Mouse (Mus musculus) small intestine, adult 2 months (tissue): ENCODE measurements around the gene Rpl32. TPM values are rescaled to one million over a fixed set of nuclear protein-coding genes. Genes with fewer than 3 reads are reported as not detected.

Experiments
- H3K27ac ChIP-seq: fragments of 200-500 bp; 2 replicates; pipeline ENCODE4 v1.5.1; 2012; ENCODE audit warnings: low read depth, low read length, control low read depth, inconsistent platforms; ENCODE audit not compliant: insufficient read depth
- H3K27me3 ChIP-seq: fragments of 200-500 bp; 2 replicates; pipeline ENCODE4 v1.6.1; 2012; ENCODE audit warnings: mild to moderate bottlenecking, moderate library complexity, low read length, inconsistent platforms; ENCODE audit not compliant: control insufficient read depth, insufficient read depth
- H3K36me3 ChIP-seq: fragments of 200-500 bp; 2 replicates; pipeline ENCODE4 v1.6.1; 2012; ENCODE audit warnings: mild to moderate bottlenecking, low read length, control low read depth, inconsistent platforms; ENCODE audit not compliant: control insufficient read depth, insufficient read depth
- H3K4me1 ChIP-seq: fragments of 200-500 bp; 2 replicates; pipeline ENCODE4 v1.6.1; 2012; ENCODE audit warnings: low read length, inconsistent platforms, mixed read lengths; ENCODE audit not compliant: control insufficient read depth, insufficient read depth, insufficient read length
- H3K4me3 ChIP-seq: fragments of 200-500 bp; 2 replicates; pipeline ENCODE4 v1.5.1; 2012; ENCODE audit warnings: low read depth, mild to moderate bottlenecking, control low read depth, inconsistent platforms, low read length, moderate library complexity
- CTCF ChIP-seq: fragments of 200-500 bp; IDR thresholded peaks from 2 replicates; pipeline ENCODE4 v1.5.1; 2012; ENCODE audit warnings: low read depth, mild to moderate bottlenecking, control low read depth, inconsistent platforms, low read length, moderate library complexity, mixed read lengths; ENCODE audit not compliant: insufficient replicate concordance, insufficient read length; ENCODE audit errors: extremely low read depth
- POLR2A ChIP-seq: fragments of 200-500 bp; IDR thresholded peaks from 2 replicates; pipeline ENCODE4 v1.6.1; 2012; ENCODE audit warnings: low read depth, mild to moderate bottlenecking, control low read depth, inconsistent platforms, low read length, moderate library complexity
- WGBS: fragments of 180-500 bp; shearing (Covaris S2); methylation state at CpG from one replicate; pipeline ENCODE4 v1.1.7; 2018; 5-methylcytosine and 5-hydroxymethylcytosine counted together
- polyA plus RNA-seq: library from polyadenylated mRNA; depleted of rRNA; stranded (reverse); fragments of >200 nt; gene quantifications from 2 replicates; pipeline ENCODE4 v1.2.3, GENCODE M21; 2012

Rpl32 gene
- polyA plus RNA-seq, 1 experiment, result 364 TPM

DNA sequence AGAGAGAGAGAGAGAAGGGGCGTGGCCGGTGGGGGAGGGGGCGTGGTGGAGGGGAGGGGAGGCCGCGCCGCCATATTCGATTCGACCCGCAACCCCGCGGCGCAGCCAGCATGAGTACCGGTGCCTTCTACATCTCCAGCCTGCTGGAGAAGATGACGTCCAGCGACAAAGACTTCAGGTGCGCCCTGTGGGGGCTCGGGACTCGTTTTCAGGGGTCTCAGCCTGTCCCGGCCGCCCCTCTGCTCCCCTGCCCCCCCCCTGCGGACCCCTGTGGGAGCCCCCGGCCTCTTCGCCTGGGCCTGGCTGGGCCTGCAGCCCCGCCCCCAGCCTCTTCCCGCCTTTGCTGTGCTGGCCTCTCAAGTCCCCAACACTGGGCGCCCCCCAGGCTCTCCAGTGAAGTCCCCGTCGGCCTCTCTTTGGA is 34.0 kb downstream of the Rpl32 start, which contains the start of gene Cand2:
TSS of gene Cand2 (plus strand) at position 38 of the 421 bp plus-strand sequence.
- Histone ChIP-seq H3K27me3 (no peaks in the 10 kb centered on the region), H3K27ac (no peak within 1 kb of the TSS), H3K4me3 (peak within 1 kb of the TSS; percentile 64), H3K36me3 (no peaks in the 10 kb centered on the region), H3K4me1 (peaks cover 7% of the 10 kb centered on the region)
- TF ChIP-seq CTCF (no peak), POLR2A (no peak)
- 8% methylated on average over 24 of the region's 28 CpGs for WGBS

- peak overlapping the region; percentile 48 for H3K4me3 ChIP-seq
- peaks cover 7% of the 10 kb centered on the region for H3K4me1 ChIP-seq
- H3K27me3 ChIP-seq, result no peaks in the 10 kb centered on the region
- TF ChIP-seq CTCF, result no peak
- no peak for TF ChIP-seq POLR2A
- H3K36me3 ChIP-seq, result no peaks in the 10 kb centered on the region
- no peak overlapping the region for H3K27ac ChIP-seq
- WGBS, result 5% methylated on average over 14 of the region's 14 CpGs
Observed at GRCm38 (mm10) chr6:115773966-115774413, 34.6 kb downstream of the Rpl32 start.

DNA sequence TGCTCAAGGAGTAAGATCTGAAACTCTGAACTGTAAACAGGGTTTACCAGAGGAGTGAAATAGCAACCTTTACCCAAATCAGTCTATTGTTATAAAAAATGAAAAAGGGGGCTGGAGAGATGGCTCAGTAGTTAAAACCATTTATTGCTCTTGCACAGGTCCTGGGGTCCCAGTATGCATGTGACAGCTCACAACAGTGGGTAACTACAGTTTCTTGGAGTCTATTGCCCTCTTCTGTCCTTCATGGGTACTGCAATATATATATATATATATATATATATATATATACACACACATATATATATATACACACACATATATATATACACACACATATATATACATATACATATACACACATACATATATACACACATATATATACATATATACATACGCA is 35.9 kb downstream of the Rpl32 start:
- Histone ChIP-seq H3K36me3 (no peaks in the 10 kb centered on the region), H3K27ac (no peak overlapping the region), H3K4me1 (peaks cover 8% of the 10 kb centered on the region), H3K27me3 (no peaks in the 10 kb centered on the region), H3K4me3 (no peak overlapping the region)
- TF ChIP-seq POLR2A (no peak), CTCF (no peak)
- WGBS, result 70% methylated on average over 1 of the region's 1 CpGs

- 77% methylated on average over 6 of the region's 6 CpGs for WGBS
- TF ChIP-seq CTCF (no peak), POLR2A (no peak)
- Histone ChIP-seq H3K4me3 (no peak overlapping the region), H3K36me3 (no peaks in the 10 kb centered on the region), H3K27me3 (no peaks in the 10 kb centered on the region), H3K27ac (no peak overlapping the region), H3K4me1 (peaks cover 9% of the 10 kb centered on the region)
Observed at GRCm38 (mm10) chr6:115772201-115772600, 36.3 kb downstream of the Rpl32 start.

- no peaks in the 10 kb centered on the region for H3K27me3 ChIP-seq
- 29% methylated on average over 4 of the region's 4 CpGs for WGBS
- H3K36me3 ChIP-seq, result no peaks in the 10 kb centered on the region
- H3K4me1 ChIP-seq, result peaks cover 9% of the 10 kb centered on the region
- TF ChIP-seq POLR2A (no peak), CTCF (no peak)
- no peak overlapping the region for H3K4me3 ChIP-seq
- H3K27ac ChIP-seq, result peak overlapping the region; percentile 28; the same call in 1 of the 2 replicates
Observed at GRCm38 (mm10) chr6:115770852-115771251, 37.7 kb downstream of the Rpl32 start.

DNA sequence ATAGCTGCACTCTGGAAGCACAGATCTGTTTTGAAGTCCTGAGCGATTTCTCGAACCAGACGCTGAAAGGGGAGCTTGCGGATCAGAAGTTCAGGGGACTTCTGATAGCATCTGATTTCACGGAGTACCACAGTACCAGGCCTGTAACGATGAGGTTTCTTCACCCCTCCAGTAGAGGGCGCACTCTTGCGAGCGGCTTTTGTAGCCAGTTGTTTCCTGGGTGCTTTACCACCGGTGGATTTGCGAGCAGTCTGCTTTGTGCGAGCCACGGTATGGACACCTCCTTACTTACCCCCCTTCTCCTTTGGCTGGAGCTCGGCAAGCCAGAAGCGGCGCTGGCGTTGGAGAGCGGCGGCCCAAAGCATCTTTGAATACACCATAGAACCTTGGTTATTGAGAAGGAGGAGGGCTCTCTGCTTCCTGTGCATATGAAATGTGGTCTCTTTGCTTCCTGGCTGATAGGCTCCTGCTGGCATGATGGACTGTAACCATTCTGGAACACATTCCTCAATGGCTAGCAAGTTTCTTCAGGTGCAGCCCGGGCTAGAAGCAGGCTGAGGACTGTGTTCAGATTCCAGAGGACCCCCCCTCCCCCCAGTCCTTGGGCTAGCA is 38.4 kb downstream of the Rpl32 start:
- H3K4me3 ChIP-seq, result no peak overlapping the region
- no peaks in the 10 kb centered on the region for H3K36me3 ChIP-seq
- TF ChIP-seq POLR2A, result no peak
- TF ChIP-seq CTCF, result peak; percentile 37; the same call in 1 of the 2 replicates
- H3K4me1 ChIP-seq, result peaks cover 9% of the 10 kb centered on the region
- no peaks in the 10 kb centered on the region for H3K27me3 ChIP-seq
- peak overlapping the region; percentile 28; the same call in 1 of the 2 replicates for H3K27ac ChIP-seq
- WGBS, result 84% methylated on average over 20 of the region's 20 CpGs

- Histone ChIP-seq H3K27me3 (no peaks in the 10 kb centered on the region), H3K36me3 (no peaks in the 10 kb centered on the region), H3K4me3 (no peak overlapping the region), H3K27ac (no peak overlapping the region), H3K4me1 (peaks cover 7% of the 10 kb centered on the region)
- TF ChIP-seq CTCF (no peak), POLR2A (no peak)
- 80% methylated on average over 4 of the region's 4 CpGs for WGBS
Observed at GRCm38 (mm10) chr6:115768207-115768606, 40.3 kb downstream of the Rpl32 start.
